Mouse (Mus musculus) hematopoietic stem cell, adult 5-6 weeks (primary cell): Measurements from ENCODE around the gene Trappc2l. TPM values are rescaled to one million over a fixed set of nuclear protein-coding genes. Genes with fewer than 3 reads are reported as not detected.

ENCODE experiments used
- ATAC-seq, 2 experiments: fragments of 125-278 bp in 1 of 2; replicated peaks in 1 of 2; 2 replicates each; pipeline ENCODE4 v1.8.0; 2016 to 2017; ENCODE audit warnings: inconsistent platforms in 2 of 2, mild to moderate bottlenecking in 2 of 2, moderate number of reproducible peaks in 2 of 2, low read depth in 1 of 2, moderate TSS enrichment in 1 of 2; ENCODE audit not compliant: low FRiP score in 2 of 2, poor library complexity in 2 of 2, severe bottlenecking in 2 of 2, insufficient read depth in 1 of 2, low TSS enrichment in 1 of 2
- total RNA-seq: library from RNA; stranded (forward); fragments of 172-1452, 232-1000 nt; gene quantifications from 2 replicates; pipeline ENCODE4 v1.2.3, GENCODE M21; 2017

Gene Trappc2l
- total RNA-seq, 1 experiment from 2014 or later, result 19.3 TPM

- ATAC-seq, result no peak
Measured at GRCm38 (mm10) chr8:122575735-122576647, 35.4 kb upstream of the Trappc2l start.

- ATAC-seq, result peak; percentile 88 to 96
Measured at GRCm38 (mm10) chr8:122576648-122577022, 34.8 kb upstream of the Trappc2l start, which contains the start of gene Aprt. Aprt (minus strand) TSS chr8:122576909.

GRCm38 (mm10) chr8:122577116-122577515 lies 34.3 kb upstream of the Trappc2l start:
- no peak for ATAC-seq

- ATAC-seq, result no peak
Measured at GRCm38 (mm10) chr8:122579196-122579595, 32.2 kb upstream of the Trappc2l start.

GRCm38 (mm10) chr8:122580926-122581325 lies 30.5 kb upstream of the Trappc2l start:
- ATAC-seq, result no peak

- no peak for ATAC-seq
Measured at GRCm38 (mm10) chr8:122584981-122585380, 26.5 kb upstream of the Trappc2l start.

- ATAC-seq, result no peak
Measured at GRCm38 (mm10) chr8:122585411-122585891, 26.0 kb upstream of the Trappc2l start.

GRCm38 (mm10) chr8:122586171-122586570 lies 25.3 kb upstream of the Trappc2l start:
- ATAC-seq, result no peak

GRCm38 (mm10) chr8:122586749-122587148 lies 24.7 kb upstream of the Trappc2l start:
- no peak for ATAC-seq

- peak; percentile 43; a peak in 1 of 4 replicates for ATAC-seq
Measured at GRCm38 (mm10) chr8:122593240-122593639, 18.2 kb upstream of the Trappc2l start.

- no peak for ATAC-seq
Measured at GRCm38 (mm10) chr8:122593783-122594507, 17.5 kb upstream of the Trappc2l start.

- ATAC-seq, result peak in 1 of 2 experiments; percentile 26; a peak in 1 of 4 replicates
Measured at GRCm38 (mm10) chr8:122596031-122596430, 15.4 kb upstream of the Trappc2l start.

- ATAC-seq, result no peak
Measured at GRCm38 (mm10) chr8:122600666-122601065, 10.8 kb upstream of the Trappc2l start.

- no peak for ATAC-seq
Measured at GRCm38 (mm10) chr8:122604640-122605039, 6.8 kb upstream of the Trappc2l start.

GRCm38 (mm10) chr8:122605367-122605766 lies 6.1 kb upstream of the Trappc2l start:
- ATAC-seq, result no peak

- ATAC-seq, result no peak
Measured at GRCm38 (mm10) chr8:122606810-122607209, 4.6 kb upstream of the Trappc2l start.

- no peak for ATAC-seq
Measured at GRCm38 (mm10) chr8:122610209-122610608, 1.2 kb upstream of the Trappc2l start.
